Mouse (Mus musculus) embryonic facial prominence, embryonic 11.5 days (tissue): ENCODE measurements around the gene Olfr90. TPM values are rescaled to one million over a fixed set of nuclear protein-coding genes. Genes with fewer than 3 reads are reported as not detected.

Experiments used
- ATAC-seq: fragments of 200-750 bp; cut with Nextera tagmentation; replicated peaks from 2 replicates; pipeline ENCODE4 v1.8.0; 2017; ENCODE audit warnings: low read depth; ENCODE audit not compliant: insufficient number of reproducible peaks, low FRiP score, low TSS enrichment
- DNase-seq: peaks from one replicate; pipeline ENCODE4 v3.0.0-alpha.2; 2015; ENCODE audit warnings: low spot score
- H3K27ac ChIP-seq: fragments of 300-500 bp; sonication (generic); replicated peaks from 2 replicates; pipeline ENCODE4 v1.5.1; 2014; ENCODE audit warnings: mild to moderate bottlenecking, low read depth, low read length, control low read depth
- H3K27me3 ChIP-seq: fragments of 300-500 bp; sonication (generic); 2 replicates; pipeline ENCODE4 v1.6.1; 2014; ENCODE audit warnings: mild to moderate bottlenecking, low read length, moderate library complexity, mixed read lengths; ENCODE audit not compliant: control insufficient read depth, insufficient read depth
- H3K36me3 ChIP-seq: fragments of 300-500 bp; sonication (generic); replicated peaks from 2 replicates; pipeline ENCODE4 v1.6.1; 2014; ENCODE audit warnings: low read depth, mild to moderate bottlenecking, low read length, moderate library complexity, mixed read lengths; ENCODE audit not compliant: control insufficient read depth, insufficient read depth
- H3K4me1 ChIP-seq: fragments of 300-500 bp; sonication (generic); 2 replicates; pipeline ENCODE4 v1.6.1; 2014; ENCODE audit warnings: low read length, mixed read lengths; ENCODE audit not compliant: control insufficient read depth, insufficient read depth
- H3K4me2 ChIP-seq: fragments of 300-500 bp; sonication (generic); 2 replicates; pipeline ENCODE4 v1.6.1; 2014; ENCODE audit warnings: low read depth, mild to moderate bottlenecking, control low read depth, low read length, moderate library complexity
- H3K4me3 ChIP-seq: fragments of 300-500 bp; sonication (generic); 2 replicates; pipeline ENCODE4 v1.5.1; 2014; ENCODE audit warnings: low read depth, low read length, control low read depth
- H3K9ac ChIP-seq: fragments of 300-500 bp; sonication (generic); replicated peaks from 2 replicates; pipeline ENCODE4 v1.6.1; 2014; ENCODE audit warnings: mild to moderate bottlenecking, control low read depth, low read length
- H3K9me3 ChIP-seq: fragments of 300-500 bp; sonication (generic); replicated peaks from 2 replicates; pipeline ENCODE4 v1.6.1; 2016; ENCODE audit warnings: mild to moderate bottlenecking, low read length, inconsistent platforms, mixed read lengths; ENCODE audit not compliant: control insufficient read depth
- WGBS: fragments of 180-500 bp; shearing (Covaris S2); extraction: QIAGEN DNeasy Blood & Tissue Kit; methylation state at CpG from one replicate; pipeline ENCODE4 v1.1.7; 2014; 5-methylcytosine and 5-hydroxymethylcytosine counted together
- polyA plus RNA-seq: library from polyadenylated mRNA; unstranded; fragments of >200 nt; fragmentation: Nextera tagmentation; extraction: Ambion mirVana; gene quantifications from 2 replicates; pipeline ENCODE4 v1.2.1, GENCODE M21; 2014

Gene Olfr90
- polyA plus RNA-seq, 1 experiment from 2014 or later = not detected

DNA sequence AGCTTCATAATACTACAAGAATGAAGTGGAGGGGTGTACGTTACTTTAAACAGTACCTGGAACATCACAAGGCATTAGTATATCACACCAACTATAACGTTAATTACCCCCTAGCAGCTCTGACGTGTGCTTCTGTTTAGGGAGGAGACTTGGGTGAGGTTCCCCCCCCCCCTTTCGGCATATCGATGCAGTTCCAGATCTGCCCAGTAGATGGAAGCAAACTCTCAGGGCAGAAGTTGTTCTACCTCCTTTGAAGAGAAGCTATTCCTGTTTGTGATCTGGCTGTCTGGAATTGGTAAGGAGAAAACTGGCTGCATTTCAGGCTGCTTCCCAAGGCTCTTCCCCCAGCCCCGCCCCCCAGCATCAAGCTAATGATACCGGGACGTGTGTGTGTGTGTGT, 5.0 kb downstream of the Olfr90 start:
- Histone ChIP-seq H3K27me3 (no peaks in the 10 kb centered on the region), H3K4me2 (no peak overlapping the region), H3K27ac (no peak overlapping the region), H3K9ac (no peak overlapping the region), H3K4me3 (no peak overlapping the region), H3K9me3 (no peaks in the 10 kb centered on the region), H3K4me1 (no peaks in the 10 kb centered on the region), H3K36me3 (no peaks in the 10 kb centered on the region)
- 7% methylated on average over 7 of the region's 8 CpGs for WGBS
- ATAC-seq (peak; percentile 55; the same call in 1 of the 2 replicates), DNase-seq (peak; percentile 85)

DNA sequence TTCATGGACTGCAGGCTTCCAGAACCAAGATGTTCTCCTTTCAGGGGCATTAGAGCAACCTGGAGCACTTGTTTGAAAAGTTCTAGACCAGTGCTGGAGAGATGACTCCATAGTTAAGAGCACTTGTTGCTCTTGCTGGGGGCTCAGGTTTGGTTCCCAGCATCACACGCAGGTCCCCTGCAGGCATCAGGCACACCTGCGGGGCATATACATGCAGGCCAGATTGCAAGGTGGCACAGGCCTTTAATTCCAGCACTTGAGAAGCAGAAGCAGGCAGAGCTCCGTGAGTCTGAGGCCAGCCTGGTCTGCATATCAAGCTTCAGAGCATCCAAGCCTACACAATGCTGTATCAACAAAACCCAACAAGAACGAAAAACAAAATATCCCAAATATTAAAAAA, 6.6 kb downstream of the Olfr90 start:
- DNase-seq = no peak
- no peak overlapping the region for H3K27ac ChIP-seq
- 90% methylated on average over 4 of the region's 4 CpGs for WGBS

DNA sequence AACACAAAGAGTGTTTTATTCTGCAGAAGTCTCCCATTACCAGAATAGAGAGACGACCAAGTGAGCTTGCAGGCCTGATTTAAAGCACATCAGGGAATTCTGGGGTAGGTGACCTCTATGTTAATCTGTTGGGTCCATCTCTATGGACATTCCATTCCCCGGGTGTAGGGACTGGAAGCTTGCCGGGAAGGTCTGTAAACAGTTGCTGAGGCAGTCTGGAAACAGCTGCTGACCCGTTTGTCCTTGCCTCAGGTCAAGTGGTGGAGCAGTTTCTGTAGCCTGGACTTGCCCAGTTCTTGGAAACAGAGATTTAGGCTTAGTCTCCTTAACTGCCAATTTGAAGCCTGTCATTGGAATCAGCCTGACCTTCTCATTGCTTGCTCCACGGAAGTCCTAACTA, 8.2 kb downstream of the Olfr90 start:
- H3K36me3 ChIP-seq = no peaks in the 10 kb centered on the region
- no peak overlapping the region for H3K4me2 ChIP-seq
- H3K4me1 ChIP-seq = no peaks in the 10 kb centered on the region
- no peak overlapping the region for H3K4me3 ChIP-seq
- DNase-seq (no peak), ATAC-seq (no peak)
- no peaks in the 10 kb centered on the region for H3K27me3 ChIP-seq
- H3K27ac ChIP-seq = no peak overlapping the region
- no peak overlapping the region for H3K9ac ChIP-seq
- WGBS = 9% methylated on average over 5 of the region's 5 CpGs
- H3K9me3 ChIP-seq = no peaks in the 10 kb centered on the region

More for the DNA sequence above, 6.6 kb downstream of the Olfr90 start:
- Histone ChIP-seq H3K9ac (no peak overlapping the region), H3K4me1 (no peaks in the 10 kb centered on the region), H3K9me3 (no peaks in the 10 kb centered on the region), H3K4me2 (no peak overlapping the region), H3K4me3 (no peak overlapping the region), H3K36me3 (no peaks in the 10 kb centered on the region), H3K27me3 (no peaks in the 10 kb centered on the region)
- ATAC-seq = no peak

DNA sequence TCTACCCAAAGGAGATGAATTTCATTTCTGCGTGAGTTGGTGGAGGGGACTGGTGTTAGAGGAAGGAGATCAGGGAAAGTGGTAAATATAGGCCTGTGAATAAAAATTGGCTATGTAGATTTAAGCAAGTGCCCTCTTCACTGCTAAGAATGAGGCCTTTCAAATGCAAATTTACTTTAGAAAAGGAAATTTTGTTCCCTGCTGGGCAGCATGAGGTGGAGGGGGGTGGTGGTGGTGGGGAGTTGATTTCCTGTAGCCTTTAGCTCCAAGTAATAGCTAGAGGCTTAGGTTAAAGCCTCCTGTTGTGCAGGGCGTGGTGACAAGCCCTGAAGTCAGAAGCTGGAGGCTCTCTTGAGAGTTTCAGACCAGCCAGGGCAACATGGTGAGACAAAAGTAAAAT, 9.3 kb downstream of the Olfr90 start:
- WGBS = 9% methylated on average over 2 of the region's 2 CpGs
- no peak overlapping the region for H3K27ac ChIP-seq

DNA sequence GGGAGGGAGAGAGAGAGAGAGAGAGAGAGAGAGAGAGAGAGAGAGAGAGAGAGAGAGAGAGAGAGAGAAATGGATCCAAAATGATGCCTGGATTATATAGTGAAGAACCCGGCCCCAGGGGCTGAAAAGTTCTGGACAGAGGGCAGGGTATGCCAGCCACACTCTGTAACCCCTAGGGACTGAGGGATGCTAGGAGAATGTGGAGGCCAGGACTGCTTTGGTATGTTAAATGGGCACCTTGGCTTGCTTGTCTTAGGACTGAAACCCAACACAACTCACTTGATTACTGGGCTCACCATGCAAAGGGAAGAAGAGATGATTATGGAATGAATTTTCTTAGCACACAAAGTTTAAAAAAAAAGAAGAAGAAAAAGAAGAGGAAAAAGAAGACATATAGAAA, 10.1 kb downstream of the Olfr90 start:
- H3K4me1 ChIP-seq = no peaks in the 10 kb centered on the region
- no peak overlapping the region for H3K4me2 ChIP-seq
- H3K9me3 ChIP-seq = no peaks in the 10 kb centered on the region
- H3K27ac ChIP-seq = no peak overlapping the region
- no peak overlapping the region for H3K9ac ChIP-seq
- DNase-seq (no peak), ATAC-seq (no peak)
- H3K27me3 ChIP-seq = no peaks in the 10 kb centered on the region
- H3K36me3 ChIP-seq = peaks cover 3% of the 10 kb centered on the region; the same call in 1 of the 2 replicates
- 8% methylated on average over 1 of the region's 1 CpGs for WGBS
- H3K4me3 ChIP-seq = no peak overlapping the region

More for the DNA sequence above, 9.3 kb downstream of the Olfr90 start:
- Histone ChIP-seq H3K4me1 (no peaks in the 10 kb centered on the region), H3K9ac (no peak overlapping the region), H3K27me3 (no peaks in the 10 kb centered on the region), H3K36me3 (peaks cover 2% of the 10 kb centered on the region; the same call in 1 of the 2 replicates), H3K4me3 (no peak overlapping the region), H3K4me2 (no peak overlapping the region), H3K9me3 (no peaks in the 10 kb centered on the region)
- DNase-seq (peak; percentile 23), ATAC-seq (no peak)

DNA sequence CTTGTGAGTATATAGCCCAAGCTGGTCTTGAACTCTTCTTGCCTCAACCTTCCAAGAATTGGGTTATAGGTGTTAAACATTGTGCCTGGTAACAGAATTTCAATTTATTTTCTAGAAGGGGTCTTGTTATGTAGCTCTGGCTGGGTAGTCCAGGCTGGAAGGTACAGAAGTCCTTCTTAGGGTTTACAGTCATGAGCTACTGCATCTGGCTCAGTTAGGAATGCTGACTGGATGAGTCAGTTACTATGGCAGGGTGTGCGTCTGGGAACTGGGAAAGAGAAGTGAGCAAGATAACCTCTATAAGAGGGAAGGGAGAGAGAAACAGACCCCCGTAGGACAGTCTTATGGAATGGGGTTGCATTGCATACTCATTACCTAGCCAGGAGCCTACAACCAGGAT, 12.5 kb downstream of the Olfr90 start:
- H3K4me3 ChIP-seq = no peak overlapping the region
- H3K36me3 ChIP-seq = peaks cover 6% of the 10 kb centered on the region
- no peaks in the 10 kb centered on the region for H3K27me3 ChIP-seq
- WGBS = 89% methylated on average over 2 of the region's 2 CpGs
- no peak overlapping the region for H3K27ac ChIP-seq
- no peak overlapping the region for H3K4me2 ChIP-seq
- no peak overlapping the region for H3K9ac ChIP-seq
- DNase-seq (no peak), ATAC-seq (no peak)
- no peaks in the 10 kb centered on the region for H3K9me3 ChIP-seq
- H3K4me1 ChIP-seq = no peaks in the 10 kb centered on the region

DNA sequence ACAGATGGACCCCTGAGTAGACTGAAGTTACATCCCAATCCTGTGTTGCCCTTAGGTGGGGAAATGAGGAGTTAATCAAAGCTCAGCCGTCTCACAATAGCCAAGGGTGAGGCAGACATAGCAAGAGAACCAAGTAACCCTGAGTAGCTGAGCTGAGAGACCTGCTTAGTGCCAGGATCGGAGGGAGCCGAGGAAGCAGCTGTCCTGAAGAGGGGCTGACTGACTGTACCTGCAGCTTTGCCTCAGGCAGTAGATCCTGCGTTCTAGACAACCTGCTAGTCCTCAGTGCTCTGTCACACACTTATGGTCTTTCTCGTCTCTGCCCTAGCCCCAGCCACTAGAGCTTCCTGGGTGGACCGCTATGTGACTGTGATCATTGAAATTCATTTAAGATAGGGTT, 13.1 kb downstream of the Olfr90 start:
- Histone ChIP-seq H3K4me1 (no peaks in the 10 kb centered on the region), H3K36me3 (peaks cover 6% of the 10 kb centered on the region), H3K9me3 (no peaks in the 10 kb centered on the region), H3K27me3 (no peaks in the 10 kb centered on the region), H3K4me3 (no peak overlapping the region), H3K4me2 (no peak overlapping the region), H3K27ac (no peak overlapping the region), H3K9ac (no peak overlapping the region)
- 89% methylated on average over 6 of the region's 6 CpGs for WGBS
- ATAC-seq (no peak), DNase-seq (no peak)

DNA sequence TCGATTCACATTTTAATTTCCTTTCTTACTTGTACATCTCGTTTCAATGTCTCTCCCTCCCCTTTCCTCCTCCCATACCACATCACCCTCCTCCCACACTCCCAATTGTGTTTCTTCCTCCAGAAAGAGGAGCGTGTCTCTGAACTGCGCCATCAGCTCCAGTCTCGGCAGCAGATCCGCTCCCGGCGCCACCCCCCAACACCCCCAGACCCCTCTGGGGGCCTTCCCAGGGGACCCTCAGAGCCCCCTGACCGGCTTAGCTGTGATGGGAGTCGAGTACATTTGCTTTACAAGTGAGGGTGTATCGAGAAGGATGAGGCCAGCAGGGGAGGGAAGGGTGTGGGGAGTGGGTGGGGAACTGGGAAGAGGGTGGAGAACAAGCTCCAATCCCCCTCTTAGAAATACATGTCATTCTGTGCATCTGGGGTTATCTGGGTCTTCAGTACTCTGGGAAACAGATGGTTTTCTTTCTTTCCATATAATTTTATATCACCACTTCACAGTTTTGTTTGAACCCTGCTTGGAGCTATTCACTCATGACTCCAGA, 15.5 kb downstream of the Olfr90 start:
- no peak overlapping the region for H3K4me3 ChIP-seq
- no peak for DNase-seq
- no peaks in the 10 kb centered on the region for H3K4me1 ChIP-seq
- H3K27ac ChIP-seq = no peak overlapping the region
- peaks cover 6% of the 10 kb centered on the region for H3K36me3 ChIP-seq
- no peaks in the 10 kb centered on the region for H3K27me3 ChIP-seq
- H3K9me3 ChIP-seq = no peaks in the 10 kb centered on the region
- no peak for ATAC-seq
- H3K9ac ChIP-seq = no peak overlapping the region
- H3K4me2 ChIP-seq = no peak overlapping the region
- WGBS = 66% methylated on average over 11 of the region's 11 CpGs
